Mouse (Mus musculus) liver, embryonic 12.5 days (tissue): ENCODE data around the gene Olfr434. TPM values are rescaled to one million over a fixed set of nuclear protein-coding genes. Genes with fewer than 3 reads are reported as not detected.
"Not testable (repeated sequence)": the region's sequence is repeated elsewhere in the genome, so short reads cannot be mapped to it uniquely, and the experiment has no call there.

Experiments
- ATAC-seq: fragments of 200-750 bp; cut with Nextera tagmentation; 2 replicates; pipeline ENCODE4 v1.8.0; 2017; ENCODE audit warnings: moderate number of reproducible peaks, mild to moderate bottlenecking, moderate library complexity
- H3K27ac ChIP-seq: fragments of 300-500 bp; sonication (generic); 2 replicates; pipeline ENCODE4 v1.5.1; 2016; ENCODE audit warnings: mild to moderate bottlenecking
- H3K27me3 ChIP-seq: fragments of 300-500 bp; sonication (generic); replicated peaks from 2 replicates; pipeline ENCODE4 v1.6.1; 2016; ENCODE audit warnings: mild to moderate bottlenecking, moderate library complexity
- H3K36me3 ChIP-seq: fragments of 300-500 bp; sonication (generic); 2 replicates; pipeline ENCODE4 v1.6.1; 2016; ENCODE audit warnings: mild to moderate bottlenecking, moderate library complexity
- H3K4me1 ChIP-seq: fragments of 300-500 bp; sonication (generic); 2 replicates; pipeline ENCODE4 v1.6.1; 2016
- H3K4me2 ChIP-seq: fragments of 300-500 bp; sonication (generic); 2 replicates; pipeline ENCODE4 v1.6.1; 2016; ENCODE audit warnings: mild to moderate bottlenecking, moderate library complexity
- H3K4me3 ChIP-seq: fragments of 300-500 bp; sonication (generic); 2 replicates; pipeline ENCODE4 v1.5.1; 2016; ENCODE audit warnings: mild to moderate bottlenecking, moderate library complexity
- H3K9ac ChIP-seq: fragments of 300-500 bp; sonication (generic); 2 replicates; pipeline ENCODE4 v1.6.1; 2016; ENCODE audit warnings: mild to moderate bottlenecking, moderate library complexity
- H3K9me3 ChIP-seq: fragments of 300-500 bp; sonication (generic); replicated peaks from 2 replicates; pipeline ENCODE4 v1.6.1; 2016; ENCODE audit warnings: mild to moderate bottlenecking, moderate library complexity
- WGBS: fragments of 180-500 bp; shearing (Covaris S2); methylation state at CpG from one replicate; pipeline ENCODE4 v1.1.7; 2016; ENCODE audit not compliant: insufficient replicate concordance; 5-methylcytosine and 5-hydroxymethylcytosine counted together
- polyA plus RNA-seq: library from polyadenylated mRNA; unstranded; fragments of >200 nt; fragmentation: Nextera tagmentation; extraction: Ambion mirVana; gene quantifications from 2 replicates; pipeline ENCODE4 v1.2.1, GENCODE M21; 2016

Gene Olfr434
- not detected in 2 replicates for polyA plus RNA-seq

GRCm38 (mm10) chr6:43212873-43213272, at the start of gene Olfr434:
Gene Olfr434, plus strand, starts transcription at chr6:43213021.
- ATAC-seq, H3K4me2 ChIP-seq, H3K9me3 ChIP-seq, H3K4me3 ChIP-seq, H3K27me3 ChIP-seq, H3K36me3 ChIP-seq, H3K4me1 ChIP-seq, H3K27ac ChIP-seq, H3K9ac ChIP-seq: not testable (repeated sequence)

DNA sequence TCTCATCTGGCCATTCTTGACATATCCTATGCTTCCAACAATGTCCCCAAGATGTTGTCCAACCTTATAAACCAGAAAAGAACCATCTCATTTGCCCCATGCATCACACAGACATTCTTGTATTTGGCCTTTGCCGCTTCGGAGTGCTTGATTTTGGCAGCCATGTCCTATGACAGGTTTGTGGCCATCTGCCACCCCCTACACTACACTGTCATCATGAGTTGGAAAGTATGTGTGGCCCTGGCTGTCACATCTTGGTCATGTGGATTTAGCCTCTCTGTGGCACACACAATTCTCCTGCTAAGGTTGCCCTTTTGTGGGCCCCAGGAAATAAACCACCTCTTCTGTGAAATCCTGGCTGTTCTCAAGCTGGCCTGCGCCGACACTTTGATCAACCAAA, 45.6 kb upstream of the Olfr434 start:
- no peak overlapping the region for H3K4me2 ChIP-seq
- H3K27me3 ChIP-seq: no peaks in the 10 kb centered on the region
- H3K9ac ChIP-seq: no peak overlapping the region
- no peak overlapping the region for H3K27ac ChIP-seq
- 86% methylated on average over 4 of the region's 4 CpGs for WGBS
- H3K9me3 ChIP-seq: no peaks in the 10 kb centered on the region
- H3K4me1 ChIP-seq: no peaks in the 10 kb centered on the region
- ATAC-seq: no peak
- no peaks in the 10 kb centered on the region for H3K36me3 ChIP-seq
- H3K4me3 ChIP-seq: no peak overlapping the region

DNA sequence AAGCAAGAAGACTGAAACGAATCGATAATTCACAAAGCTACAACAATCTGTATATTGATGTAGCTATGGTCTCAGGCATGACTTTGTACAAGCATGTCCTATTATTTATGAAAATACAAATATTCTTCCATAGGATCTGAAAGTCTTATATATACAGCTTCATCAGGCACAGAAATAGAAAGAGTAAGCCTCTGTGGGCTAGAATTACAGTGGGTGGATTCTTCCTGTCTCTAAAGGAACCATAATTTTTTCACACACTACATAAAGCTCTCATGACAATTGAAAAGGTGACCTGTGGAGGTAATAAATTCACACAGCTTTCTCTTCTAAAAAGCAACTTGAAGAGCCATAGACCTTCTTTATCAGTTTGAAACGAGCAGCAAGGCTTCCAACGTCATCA, 41.0 kb upstream of the Olfr434 start, which contains the start of gene Olfr13:
TSS of gene Olfr13 (plus strand) at position 301 of the 400 bp plus-strand sequence.
- no peak within 1 kb of the TSS for H3K9ac ChIP-seq
- no peak within 1 kb of the TSS for H3K27ac ChIP-seq
- H3K4me2 ChIP-seq: no peak within 1 kb of the TSS
- no peaks in the 10 kb centered on the region for H3K36me3 ChIP-seq
- H3K9me3 ChIP-seq: no peaks in the 10 kb centered on the region
- no peak within 1 kb of the TSS for H3K4me3 ChIP-seq
- no peaks in the 10 kb centered on the region for H3K4me1 ChIP-seq
- WGBS: 53% methylated on average over 4 of the region's 4 CpGs
- ATAC-seq: no peak
- H3K27me3 ChIP-seq: no peaks in the 10 kb centered on the region

- Histone ChIP-seq H3K9me3 (no peaks in the 10 kb centered on the region), H3K4me1 (no peaks in the 10 kb centered on the region), H3K36me3 (no peaks in the 10 kb centered on the region), H3K27ac (no peak overlapping the region), H3K9ac (no peak overlapping the region), H3K27me3 (no peaks in the 10 kb centered on the region), H3K4me3 (no peak overlapping the region), H3K4me2 (no peak overlapping the region)
- 32% methylated on average over 1 of the region's 1 CpGs for WGBS
- ATAC-seq: no peak
Measured at GRCm38 (mm10) chr6:43178129-43178528, 34.7 kb upstream of the Olfr434 start.

GRCm38 (mm10) chr6:43178584-43179501, 34.0 kb upstream of the Olfr434 start:
- no peak for ATAC-seq
- Histone ChIP-seq H3K4me2 (no peak overlapping the region), H3K4me1 (no peaks in the 10 kb centered on the region), H3K9me3 (no peaks in the 10 kb centered on the region), H3K27ac (no peak overlapping the region), H3K27me3 (no peaks in the 10 kb centered on the region), H3K4me3 (no peak overlapping the region), H3K9ac (no peak overlapping the region), H3K36me3 (no peaks in the 10 kb centered on the region)
- WGBS: 50% methylated on average over 6 of the region's 6 CpGs

DNA sequence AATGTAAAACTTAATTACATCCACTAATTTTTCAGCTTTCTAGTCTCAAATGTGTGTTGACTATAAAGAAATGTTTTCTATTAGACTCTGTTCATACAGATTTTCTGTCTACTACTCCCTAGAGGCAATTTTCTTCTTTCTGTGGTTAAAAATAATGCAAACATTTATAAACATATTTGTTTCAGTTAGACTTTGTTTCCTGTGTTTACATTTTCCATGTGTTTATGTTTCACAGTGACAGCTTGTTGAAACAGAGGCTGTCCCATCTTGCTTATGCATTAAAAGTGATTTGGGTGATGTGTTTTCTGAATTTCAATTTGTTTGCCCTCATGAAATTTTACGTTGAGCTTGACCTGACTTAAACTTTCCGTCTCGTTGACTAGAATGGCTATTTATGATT, 21.8 kb upstream of the Olfr434 start:
- Histone ChIP-seq H3K36me3 (no peaks in the 10 kb centered on the region), H3K9me3 (no peaks in the 10 kb centered on the region), H3K27me3 (no peaks in the 10 kb centered on the region), H3K9ac (no peak overlapping the region), H3K4me1 (no peaks in the 10 kb centered on the region), H3K27ac (no peak overlapping the region), H3K4me3 (no peak overlapping the region), H3K4me2 (no peak overlapping the region)
- no peak for ATAC-seq
- WGBS: 64% methylated on average over 3 of the region's 3 CpGs

DNA sequence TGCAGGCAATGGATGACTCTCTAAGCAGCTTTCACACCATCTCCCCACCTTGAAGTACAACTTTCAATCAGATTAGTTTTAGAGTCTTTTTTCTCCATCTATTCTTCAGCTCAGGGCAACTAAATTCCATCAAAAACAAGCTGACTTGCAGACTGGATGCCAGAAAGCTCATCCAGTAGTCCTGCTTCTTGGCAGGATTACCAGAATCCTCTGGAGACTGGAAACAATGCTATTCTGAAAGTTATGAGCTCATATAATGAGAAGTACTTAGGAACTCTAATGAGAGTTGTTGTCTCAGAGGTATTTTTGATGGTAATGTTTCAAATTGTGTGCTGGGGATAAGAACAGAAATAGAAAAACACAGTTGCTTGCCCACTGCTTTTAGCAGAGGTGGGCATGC, 16.0 kb upstream of the Olfr434 start, which contains the start of gene Olfr435:
TSS of gene Olfr435 (plus strand) at position 366 of the 400 bp plus-strand sequence.
- H3K9me3 ChIP-seq: no peaks in the 10 kb centered on the region
- H3K4me3 ChIP-seq: no peak within 1 kb of the TSS
- H3K9ac ChIP-seq: no peak within 1 kb of the TSS
- no peak for ATAC-seq
- no peaks in the 10 kb centered on the region for H3K36me3 ChIP-seq
- no peak within 1 kb of the TSS for H3K4me2 ChIP-seq
- H3K4me1 ChIP-seq: no peaks in the 10 kb centered on the region
- no peaks in the 10 kb centered on the region for H3K27me3 ChIP-seq
- no peak within 1 kb of the TSS for H3K27ac ChIP-seq

DNA sequence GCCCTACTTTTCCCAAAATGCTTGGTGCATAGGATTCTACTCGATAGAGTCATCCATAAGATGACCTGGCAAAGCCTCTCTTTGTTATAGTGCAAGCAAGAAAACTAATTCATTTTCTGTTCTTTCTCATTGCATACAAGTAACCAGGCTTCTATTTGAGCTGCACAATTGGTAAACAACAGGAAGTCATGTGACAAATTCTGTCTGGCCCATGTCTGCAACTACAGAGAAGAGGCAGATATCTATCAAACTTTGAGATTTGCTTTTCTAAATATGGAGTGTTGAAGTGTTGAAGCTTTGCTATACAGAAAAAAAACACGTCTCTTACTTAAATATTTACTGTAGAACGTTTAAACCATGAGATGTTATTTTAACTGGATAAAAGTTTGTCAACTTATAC, 14.7 kb upstream of the Olfr434 start:
- no peak overlapping the region for H3K4me3 ChIP-seq
- no peaks in the 10 kb centered on the region for H3K27me3 ChIP-seq
- 52% methylated on average over 3 of the region's 3 CpGs for WGBS
- no peaks in the 10 kb centered on the region for H3K36me3 ChIP-seq
- H3K9me3 ChIP-seq: no peaks in the 10 kb centered on the region
- no peak overlapping the region for H3K27ac ChIP-seq
- H3K9ac ChIP-seq: no peak overlapping the region
- ATAC-seq: no peak
- H3K4me2 ChIP-seq: no peak overlapping the region
- H3K4me1 ChIP-seq: no peaks in the 10 kb centered on the region

GRCm38 (mm10) chr6:43202786-43203185, 10.0 kb upstream of the Olfr434 start:
- Histone ChIP-seq H3K27ac (no peak overlapping the region), H3K9ac (no peak overlapping the region), H3K9me3 (no peaks in the 10 kb centered on the region), H3K4me2 (no peak overlapping the region), H3K4me1 (no peaks in the 10 kb centered on the region), H3K36me3 (no peaks in the 10 kb centered on the region), H3K27me3 (no peaks in the 10 kb centered on the region), H3K4me3 (no peak overlapping the region)
- no peak for ATAC-seq

- H3K27me3 ChIP-seq: no peaks in the 10 kb centered on the region
- no peak for ATAC-seq
- WGBS: 38% methylated on average over 2 of the region's 2 CpGs
- H3K9me3 ChIP-seq: no peaks in the 10 kb centered on the region
- H3K9ac ChIP-seq: no peak overlapping the region
- no peak overlapping the region for H3K4me2 ChIP-seq
- H3K27ac ChIP-seq: no peak overlapping the region
- H3K4me3 ChIP-seq: no peak overlapping the region
- no peaks in the 10 kb centered on the region for H3K4me1 ChIP-seq
- H3K36me3 ChIP-seq: no peaks in the 10 kb centered on the region
Measured at GRCm38 (mm10) chr6:43205355-43205754, 7.5 kb upstream of the Olfr434 start.

GRCm38 (mm10) chr6:43231255-43231654, 18.4 kb downstream of the Olfr434 start, which contains the start of gene Olfr47:
Gene Olfr47, plus strand, starts transcription at chr6:43231529.
- not testable (repeated sequence) for H3K9ac ChIP-seq, H3K4me2 ChIP-seq, H3K4me3 ChIP-seq, H3K27me3 ChIP-seq, H3K4me1 ChIP-seq, H3K9me3 ChIP-seq, H3K27ac ChIP-seq, ATAC-seq, H3K36me3 ChIP-seq
- WGBS: 60% methylated on average over 1 of the region's 1 CpGs

GRCm38 (mm10) chr6:43242061-43242460, 29.2 kb downstream of the Olfr434 start:
- no peak overlapping the region for H3K4me2 ChIP-seq
- no peak overlapping the region for H3K4me3 ChIP-seq
- no peaks in the 10 kb centered on the region for H3K27me3 ChIP-seq
- H3K4me1 ChIP-seq: no peaks in the 10 kb centered on the region
- no peaks in the 10 kb centered on the region for H3K36me3 ChIP-seq
- no peaks in the 10 kb centered on the region for H3K9me3 ChIP-seq
- WGBS: 6% methylated on average over 4 of the region's 4 CpGs
- no peak for ATAC-seq
- no peak overlapping the region for H3K27ac ChIP-seq
- no peak overlapping the region for H3K9ac ChIP-seq

GRCm38 (mm10) chr6:43247396-43247795, 34.6 kb downstream of the Olfr434 start:
- 41% methylated on average over 3 of the region's 3 CpGs for WGBS
- H3K9ac ChIP-seq: no peak overlapping the region
- no peaks in the 10 kb centered on the region for H3K9me3 ChIP-seq
- 0 out of 2 replicates have a peak, but pooled peaks cover 3% of the 10 kb centered on the region for H3K4me1 ChIP-seq
- H3K4me2 ChIP-seq: no peak overlapping the region
- no peaks in the 10 kb centered on the region for H3K27me3 ChIP-seq
- ATAC-seq: no peak
- H3K4me3 ChIP-seq: no peak overlapping the region
- H3K27ac ChIP-seq: no peak overlapping the region
- no peaks in the 10 kb centered on the region for H3K36me3 ChIP-seq
